Mouse (Mus musculus) erythroblast, embryonic 14.5 days (primary cell): ENCODE measurements at regions not wholly inside any gene's neighbourhood (a gene's known extent, or its start where the extent isn't known, plus 50 kb on each side); places are given as distances from the start of the nearest gene placed in this dataset.
"Not testable (repeated sequence)": the region's sequence is repeated elsewhere in the genome, so short reads cannot be mapped to it uniquely, and the experiment has no call there.

Experiments
- H3K27me3 ChIP-seq: 2 replicates; pipeline ENCODE4 v1.6.1; 2012; ENCODE audit warnings: inconsistent platforms; ENCODE audit not compliant: control insufficient read depth
- H3K36me3 ChIP-seq: 2 replicates; pipeline ENCODE4 v1.6.1; 2012; ENCODE audit warnings: mild to moderate bottlenecking, inconsistent platforms; ENCODE audit not compliant: control insufficient read depth
- H3K4me1 ChIP-seq: 2 replicates; pipeline ENCODE4 v1.6.1; 2012; ENCODE audit warnings: inconsistent platforms; ENCODE audit not compliant: control insufficient read depth
- H3K4me3 ChIP-seq: replicated peaks from 2 replicates; pipeline ENCODE3; 2012; ENCODE audit warnings: moderate library complexity, mild to moderate bottlenecking, inconsistent platforms
- H3K9me3 ChIP-seq: 2 replicates; pipeline ENCODE4 v1.6.1; 2012; ENCODE audit warnings: low read length, inconsistent platforms, mixed read lengths; ENCODE audit not compliant: control insufficient read depth
- GATA1 ChIP-seq: IDR thresholded peaks from 2 replicates; pipeline ENCODE4 v1.6.1; 2012; ENCODE audit warnings: low read length, inconsistent platforms, mixed read lengths
- TAL1 ChIP-seq: IDR thresholded peaks from 3 replicates; pipeline ENCODE4 v1.6.1; 2012; ENCODE audit warnings: low read length, inconsistent platforms, mixed read lengths

DNA sequence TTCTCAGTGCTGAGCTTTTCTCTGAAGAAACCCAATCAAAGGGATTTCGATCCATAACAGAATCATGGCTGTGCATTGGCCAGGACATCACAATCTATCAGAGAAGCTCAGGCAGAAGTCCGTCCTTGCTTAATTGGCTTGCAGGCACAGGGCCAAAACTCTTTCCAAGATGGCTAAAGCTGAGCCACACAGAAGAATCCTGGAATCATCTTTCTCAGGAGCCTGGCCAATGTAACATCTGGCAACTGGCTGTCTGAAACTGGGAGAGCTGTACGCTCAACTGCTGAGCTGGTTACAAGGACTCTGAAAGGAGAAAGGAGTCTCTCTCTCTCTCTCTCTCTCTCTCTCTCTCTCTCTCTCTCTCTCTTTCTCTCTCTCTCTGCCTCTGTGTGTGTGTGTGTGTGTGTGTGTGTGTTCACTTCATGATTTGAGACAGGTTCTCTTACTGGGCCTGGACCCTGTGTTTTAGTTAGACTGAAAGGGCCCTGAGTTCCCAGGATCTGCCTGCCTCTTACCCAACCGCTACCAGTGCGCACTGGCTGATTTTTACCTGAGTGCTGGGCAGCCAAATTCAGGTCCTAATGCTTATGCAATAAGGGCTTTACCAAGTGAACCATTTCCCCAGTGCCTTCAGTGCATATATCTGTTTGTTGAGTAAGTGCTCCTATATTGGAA, 333.3 kb upstream of the Cwc22 start:
- no peaks in the 10 kb centered on the region for H3K4me1 ChIP-seq
- no peaks in the 10 kb centered on the region for H3K36me3 ChIP-seq
- H3K4me3 ChIP-seq = no peak overlapping the region
- H3K27me3 ChIP-seq = no peaks in the 10 kb centered on the region
- no peaks in the 10 kb centered on the region for H3K9me3 ChIP-seq
- TF ChIP-seq TAL1 (no peak), GATA1 (no peak)

DNA sequence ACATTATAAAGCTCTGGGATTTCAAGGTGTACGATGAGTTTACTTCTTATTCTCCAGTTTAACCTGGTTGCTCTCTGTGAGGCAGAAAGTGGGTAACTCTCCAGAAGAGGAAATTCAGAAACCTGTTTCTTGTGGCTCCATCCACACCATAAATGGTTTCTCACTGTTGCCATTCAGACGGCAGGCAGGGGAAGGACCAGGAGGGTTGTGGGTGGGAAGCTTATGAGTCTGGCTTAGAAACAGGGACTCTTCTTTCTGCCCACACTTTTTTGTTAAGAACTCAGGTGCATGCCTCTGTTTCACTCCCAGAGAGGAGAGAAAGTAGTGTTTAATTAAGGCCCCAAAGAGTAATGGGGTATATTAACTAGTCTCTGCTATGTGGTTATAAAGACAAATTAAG, 332.5 kb upstream of the Cwc22 start:
- H3K27me3 ChIP-seq = no peaks in the 10 kb centered on the region
- TF ChIP-seq GATA1 = no peak
- no peak for TF ChIP-seq TAL1
- no peaks in the 10 kb centered on the region for H3K9me3 ChIP-seq
- H3K4me1 ChIP-seq = no peaks in the 10 kb centered on the region
- H3K4me3 ChIP-seq = no peak overlapping the region
- no peaks in the 10 kb centered on the region for H3K36me3 ChIP-seq

DNA sequence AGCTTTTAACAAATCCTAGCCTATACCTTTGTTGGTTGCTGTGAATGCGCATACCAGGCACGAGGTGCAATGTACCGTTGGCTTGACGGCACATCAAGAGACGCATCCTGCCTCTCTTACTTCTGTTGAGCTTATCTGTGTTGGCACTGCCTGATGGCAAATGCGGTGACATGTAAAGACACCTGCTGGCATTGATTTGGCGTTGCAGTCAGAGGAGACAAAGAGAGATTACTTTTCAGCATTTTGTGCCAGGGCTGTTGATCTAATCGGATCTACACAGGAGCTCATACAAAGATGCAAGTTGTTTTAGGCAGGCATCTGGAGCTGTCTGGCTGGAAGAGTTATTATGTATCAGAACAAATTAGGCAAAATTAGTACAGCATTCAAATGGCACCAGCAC, 331.5 kb upstream of the Cwc22 start:
- TF ChIP-seq GATA1 (no peak), TAL1 (no peak)
- Histone ChIP-seq H3K4me1 (no peaks in the 10 kb centered on the region), H3K4me3 (no peak overlapping the region), H3K9me3 (no peaks in the 10 kb centered on the region), H3K27me3 (no peaks in the 10 kb centered on the region), H3K36me3 (no peaks in the 10 kb centered on the region)

DNA sequence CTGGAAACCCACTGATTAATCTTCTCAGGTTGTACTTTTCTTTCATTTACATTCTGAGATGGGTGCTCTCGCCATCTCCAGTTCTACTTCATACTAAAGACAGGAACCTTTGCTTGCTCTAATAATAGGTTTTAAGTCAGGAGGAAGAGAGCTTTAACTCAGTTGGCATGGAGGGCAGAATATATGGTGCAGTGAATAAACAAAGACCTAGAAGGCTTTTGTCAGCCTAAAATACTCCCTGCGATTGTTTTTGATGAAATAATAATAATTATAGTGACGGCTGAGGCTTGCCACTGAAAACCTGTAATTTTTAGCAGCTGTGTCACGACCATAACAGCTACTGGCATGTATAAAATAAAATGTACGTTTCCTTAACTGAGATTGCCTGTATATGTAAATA, 327.9 kb upstream of the Cwc22 start:
- Histone ChIP-seq H3K27me3 (no peaks in the 10 kb centered on the region), H3K9me3 (no peaks in the 10 kb centered on the region), H3K36me3 (no peaks in the 10 kb centered on the region), H3K4me1 (no peaks in the 10 kb centered on the region), H3K4me3 (no peak overlapping the region)
- no peak for TF ChIP-seq GATA1
- no peak for TF ChIP-seq TAL1

- Histone ChIP-seq H3K9me3 (peaks cover 6% of the 10 kb centered on the region), H3K4me3 (no peak overlapping the region), H3K4me1 (no peaks in the 10 kb centered on the region), H3K36me3 (no peaks in the 10 kb centered on the region), H3K27me3 (no peaks in the 10 kb centered on the region)
- TF ChIP-seq TAL1 (no peak), GATA1 (no peak)
These were observed 322.5 kb upstream of the Cwc22 start for GRCm38 (mm10) chr2:78268705-78269104.

- H3K4me3 ChIP-seq = no peak overlapping the region
- no peaks in the 10 kb centered on the region for H3K36me3 ChIP-seq
- no peaks in the 10 kb centered on the region for H3K4me1 ChIP-seq
- no peaks in the 10 kb centered on the region for H3K27me3 ChIP-seq
- TF ChIP-seq TAL1 (no peak), GATA1 (no peak)
- H3K9me3 ChIP-seq = peaks cover 6% of the 10 kb centered on the region
These were observed 321.6 kb upstream of the Cwc22 start for GRCm38 (mm10) chr2:78267527-78268375.

- H3K36me3 ChIP-seq = no peaks in the 10 kb centered on the region
- no peaks in the 10 kb centered on the region for H3K4me1 ChIP-seq
- H3K4me3 ChIP-seq = no peak overlapping the region
- H3K9me3 ChIP-seq = no peaks in the 10 kb centered on the region
- no peak for TF ChIP-seq GATA1
- no peaks in the 10 kb centered on the region for H3K27me3 ChIP-seq
These were observed 307.5 kb upstream of the Cwc22 start for GRCm38 (mm10) chr2:78253601-78254097.

GRCm38 (mm10) chr2:78246354-78246753, 300.2 kb upstream of the Cwc22 start:
- Histone ChIP-seq H3K27me3 (no peaks in the 10 kb centered on the region), H3K36me3 (no peaks in the 10 kb centered on the region), H3K4me1 (no peaks in the 10 kb centered on the region), H3K4me3 (no peak overlapping the region), H3K9me3 (no peaks in the 10 kb centered on the region)
- no peak for TF ChIP-seq GATA1
- TF ChIP-seq TAL1 = no peak

DNA sequence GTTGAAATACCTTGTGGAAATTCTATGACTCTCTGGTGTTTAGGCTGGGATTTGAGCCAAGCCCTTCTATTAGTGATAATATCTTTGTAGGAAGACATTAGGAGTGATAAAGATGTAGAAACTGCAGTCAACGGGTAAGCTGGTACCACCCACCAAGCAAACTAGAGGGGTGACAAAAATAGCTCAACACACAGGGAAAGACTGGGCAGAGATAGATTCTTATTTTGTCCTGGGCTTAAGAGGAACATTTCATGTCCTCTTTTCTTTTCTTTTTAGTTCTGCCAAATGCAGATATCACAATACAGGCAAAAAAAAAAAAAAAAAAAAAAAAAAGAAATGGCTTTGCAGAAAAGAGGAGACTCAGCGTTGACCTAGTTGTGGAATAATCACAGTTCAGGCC, 294.1 kb upstream of the Cwc22 start:
- no peak for TF ChIP-seq TAL1
- no peak for TF ChIP-seq GATA1
- H3K9me3 ChIP-seq = peaks cover 2% of the 10 kb centered on the region; the same call in 1 of the 2 replicates
- H3K36me3 ChIP-seq = no peaks in the 10 kb centered on the region
- H3K4me3 ChIP-seq = no peak overlapping the region
- no peaks in the 10 kb centered on the region for H3K4me1 ChIP-seq
- H3K27me3 ChIP-seq = no peaks in the 10 kb centered on the region

- H3K4me1 ChIP-seq = peaks cover 21% of the 10 kb centered on the region
- not testable (repeated sequence) for H3K4me3 ChIP-seq, H3K27me3 ChIP-seq, H3K9me3 ChIP-seq, H3K36me3 ChIP-seq
These were observed 279.4 kb upstream of the Cwc22 start for GRCm38 (mm10) chr2:78225383-78226100.
